Mouse (Mus musculus): ENCODE results near the gene Fgf8. TPM values are rescaled to one million over a fixed set of nuclear protein-coding genes. Genes with fewer than 3 reads are reported as not detected.
A peak's percentile ranks its signal among the peaks of the same experiment; 100 is the strongest.

Fgf8 gene
- polyA plus RNA-seq, 1 experiment from 2014 or later = not detected

GRCm38 (mm10) chr19:45753551-45753950 lies 10.8 kb upstream of the Fgf8 start:
- no peak overlapping the region for H3K27ac ChIP-seq (ENCODE audit: low read depth)
- peaks cover 79% of the 10 kb centered on the region for H3K36me3 ChIP-seq (ENCODE audit: control insufficient read depth, insufficient read depth, low read length)
- 92% methylated on average over 3 of the region's 3 CpGs for WGBS
- H3K9ac ChIP-seq (ENCODE audit: low read length) = no peak overlapping the region
- no peak for DNase-seq (ENCODE audit: low spot score)
- H3K4me3 ChIP-seq (ENCODE audit: low read depth, low read length) = no peak overlapping the region
- H3K4me2 ChIP-seq (ENCODE audit: low read length) = no peak overlapping the region
- H3K4me1 ChIP-seq (replicated peaks; ENCODE audit: control insufficient read depth, insufficient read depth, low read length) = peaks cover 2% of the 10 kb centered on the region
- ATAC-seq (replicated peaks; ENCODE audit: low FRiP score, low TSS enrichment, low read depth) = no peak
- no peaks in the 10 kb centered on the region for H3K27me3 ChIP-seq (replicated peaks; ENCODE audit: control insufficient read depth, insufficient read depth, low read length)
- no peaks in the 10 kb centered on the region for H3K9me3 ChIP-seq (ENCODE audit: control insufficient read depth, low read length)

- DNase-seq (ENCODE audit: low spot score) (no peak), ATAC-seq (replicated peaks; ENCODE audit: low FRiP score, low TSS enrichment, low read depth) (no peak)
Observed at GRCm38 (mm10) chr19:45751881-45752280, 9.2 kb upstream of the Fgf8 start.

GRCm38 (mm10) chr19:45749243-45750043 lies 6.7 kb upstream of the Fgf8 start, which contains the start of gene Npm3:
TSS of gene Npm3 (minus strand) at chr19:45749591.
- Histone ChIP-seq H3K27ac (ENCODE audit: low read depth) (no peak within 1 kb of the TSS), H3K4me3 (ENCODE audit: low read depth, low read length) (peak within 1 kb of the TSS; percentile 84), H3K4me2 (ENCODE audit: low read length) (peak within 1 kb of the TSS; percentile 94), H3K9me3 (ENCODE audit: control insufficient read depth, low read length) (no peaks in the 10 kb centered on the region), H3K9ac (ENCODE audit: low read length) (peak within 1 kb of the TSS; percentile 75), H3K36me3 (ENCODE audit: control insufficient read depth, insufficient read depth, low read length) (peaks cover 38% of the 10 kb centered on the region), H3K27me3 (replicated peaks; ENCODE audit: control insufficient read depth, insufficient read depth, low read length) (peaks cover 23% of the 10 kb centered on the region), H3K4me1 (replicated peaks; ENCODE audit: control insufficient read depth, insufficient read depth, low read length) (peaks cover 6% of the 10 kb centered on the region)
- peak; percentile 59 for ATAC-seq (replicated peaks; ENCODE audit: low FRiP score, low TSS enrichment, low read depth)
- peak; percentile 96 for DNase-seq (ENCODE audit: low spot score)
- under 1% methylated on average over 58 of the region's 60 CpGs for WGBS

More at GRCm38 (mm10) chr19:45751881-45752280, 9.2 kb upstream of the Fgf8 start:
- WGBS = 90% methylated on average over 7 of the region's 7 CpGs
- H3K4me3 ChIP-seq (ENCODE audit: low read depth, low read length) = no peak overlapping the region
- no peaks in the 10 kb centered on the region for H3K27me3 ChIP-seq (replicated peaks; ENCODE audit: control insufficient read depth, insufficient read depth, low read length)
- H3K4me1 ChIP-seq (replicated peaks; ENCODE audit: control insufficient read depth, insufficient read depth, low read length) = peaks cover 6% of the 10 kb centered on the region
- H3K4me2 ChIP-seq (ENCODE audit: low read length) = no peak overlapping the region
- H3K27ac ChIP-seq (ENCODE audit: low read depth) = no peak overlapping the region
- no peak overlapping the region for H3K9ac ChIP-seq (ENCODE audit: low read length)
- no peaks in the 10 kb centered on the region for H3K9me3 ChIP-seq (ENCODE audit: control insufficient read depth, low read length)
- H3K36me3 ChIP-seq (ENCODE audit: control insufficient read depth, insufficient read depth, low read length) = peaks cover 63% of the 10 kb centered on the region

- DNase-seq (ENCODE audit: low spot score) = peak; percentile 69
- Histone ChIP-seq H3K27ac (ENCODE audit: low read depth) (no peak overlapping the region), H3K36me3 (ENCODE audit: control insufficient read depth, insufficient read depth, low read length) (peaks cover 31% of the 10 kb centered on the region), H3K4me2 (ENCODE audit: low read length) (peak overlapping the region; percentile 94), H3K27me3 (replicated peaks; ENCODE audit: control insufficient read depth, insufficient read depth, low read length) (peaks cover 30% of the 10 kb centered on the region), H3K4me1 (replicated peaks; ENCODE audit: control insufficient read depth, insufficient read depth, low read length) (peaks cover 6% of the 10 kb centered on the region), H3K4me3 (ENCODE audit: low read depth, low read length) (peak overlapping the region; percentile 84), H3K9ac (ENCODE audit: low read length) (peak overlapping the region; percentile 75), H3K9me3 (ENCODE audit: control insufficient read depth, low read length) (no peaks in the 10 kb centered on the region)
- 3% methylated on average over 28 of the region's 33 CpGs for WGBS
- ATAC-seq (replicated peaks; ENCODE audit: low FRiP score, low TSS enrichment, low read depth) = peak; percentile 22; the same call in 1 of the 2 replicates
Observed at GRCm38 (mm10) chr19:45748691-45749242, 6.1 kb upstream of the Fgf8 start.

GRCm38 (mm10) chr19:45748206-45748605 lies 5.5 kb upstream of the Fgf8 start:
- peaks cover 35% of the 10 kb centered on the region for H3K27me3 ChIP-seq (replicated peaks; ENCODE audit: control insufficient read depth, insufficient read depth, low read length)
- peaks cover 7% of the 10 kb centered on the region for H3K4me1 ChIP-seq (replicated peaks; ENCODE audit: control insufficient read depth, insufficient read depth, low read length)
- DNase-seq (ENCODE audit: low spot score) (no peak), ATAC-seq (replicated peaks; ENCODE audit: low FRiP score, low TSS enrichment, low read depth) (peak; percentile 11; the same call in 1 of the 2 replicates)
- H3K27ac ChIP-seq (ENCODE audit: low read depth) = no peak overlapping the region
- peak overlapping the region; percentile 75; the same call in 1 of the 2 replicates for H3K9ac ChIP-seq (ENCODE audit: low read length)
- H3K4me3 ChIP-seq (ENCODE audit: low read depth, low read length) = peak overlapping the region; percentile 84
- 43% methylated on average over 9 of the region's 9 CpGs for whole genome bisulfite sequencing
- H3K4me2 ChIP-seq (ENCODE audit: low read length) = peak overlapping the region; percentile 94
- peaks cover 26% of the 10 kb centered on the region for H3K36me3 ChIP-seq (ENCODE audit: control insufficient read depth, insufficient read depth, low read length)
- no peaks in the 10 kb centered on the region for H3K9me3 ChIP-seq (ENCODE audit: control insufficient read depth, low read length)

GRCm38 (mm10) chr19:45747028-45747867 lies 4.5 kb upstream of the Fgf8 start:
- Histone ChIP-seq H3K4me1 (replicated peaks; ENCODE audit: control insufficient read depth, insufficient read depth, low read length) (peaks cover 9% of the 10 kb centered on the region), H3K4me3 (ENCODE audit: low read depth, low read length) (no peak overlapping the region), H3K9ac (ENCODE audit: low read length) (no peak overlapping the region), H3K36me3 (ENCODE audit: control insufficient read depth, insufficient read depth, low read length) (peaks cover 16% of the 10 kb centered on the region), H3K9me3 (ENCODE audit: control insufficient read depth, low read length) (no peaks in the 10 kb centered on the region), H3K4me2 (ENCODE audit: low read length) (no peak overlapping the region), H3K27ac (ENCODE audit: low read depth) (no peak overlapping the region), H3K27me3 (replicated peaks; ENCODE audit: control insufficient read depth, insufficient read depth, low read length) (peaks cover 45% of the 10 kb centered on the region)
- ATAC-seq (replicated peaks; ENCODE audit: low FRiP score, low TSS enrichment, low read depth) (no peak), DNase-seq (ENCODE audit: low spot score) (peak; percentile 98)
- WGBS = 29% methylated on average over 11 of the region's 11 CpGs

GRCm38 (mm10) chr19:45746153-45747020 lies 3.7 kb upstream of the Fgf8 start:
- Histone ChIP-seq H3K4me1 (replicated peaks; ENCODE audit: control insufficient read depth, insufficient read depth, low read length) (peaks cover 9% of the 10 kb centered on the region), H3K9me3 (ENCODE audit: control insufficient read depth, low read length) (no peaks in the 10 kb centered on the region), H3K4me3 (ENCODE audit: low read depth, low read length) (no peak overlapping the region), H3K9ac (ENCODE audit: low read length) (no peak overlapping the region), H3K36me3 (ENCODE audit: control insufficient read depth, insufficient read depth, low read length) (peaks cover 8% of the 10 kb centered on the region), H3K4me2 (ENCODE audit: low read length) (no peak overlapping the region), H3K27me3 (replicated peaks; ENCODE audit: control insufficient read depth, insufficient read depth, low read length) (peaks cover 53% of the 10 kb centered on the region), H3K27ac (ENCODE audit: low read depth) (no peak overlapping the region)
- ATAC-seq (replicated peaks; ENCODE audit: low FRiP score, low TSS enrichment, low read depth) (no peak; the same call in 1 of the 2 replicates), DNase-seq (ENCODE audit: low spot score) (peak; percentile 87)
- 13% methylated on average over 29 of the region's 29 CpGs for WGBS

Measured in intestine, embryonic 14.5 days (tissue).